Mouse (Mus musculus): ENCODE data around the gene Tcta.

Gene Tcta

DNA sequence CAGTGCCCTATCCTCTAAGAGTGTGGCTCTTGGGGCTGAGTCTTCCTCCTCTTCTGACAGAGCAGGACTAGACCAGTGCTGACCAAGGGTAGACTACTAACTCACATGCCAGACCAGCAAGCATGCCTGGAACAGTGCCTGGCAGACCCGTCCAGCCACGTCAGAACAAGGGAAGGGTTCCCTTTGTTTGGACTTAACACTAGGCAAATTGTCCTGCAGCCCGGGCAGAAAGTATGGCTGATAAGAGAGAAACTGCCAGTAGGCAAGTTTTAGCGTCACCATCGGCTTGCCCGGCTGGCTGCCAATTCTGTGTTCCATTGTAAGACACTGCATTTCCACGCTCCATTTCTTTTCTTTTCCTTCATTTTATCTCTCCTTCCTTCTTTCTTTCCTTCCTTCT lies 38.3 kb downstream of the Tcta start:
- peak; percentile 51 for DNase-seq

DNA sequence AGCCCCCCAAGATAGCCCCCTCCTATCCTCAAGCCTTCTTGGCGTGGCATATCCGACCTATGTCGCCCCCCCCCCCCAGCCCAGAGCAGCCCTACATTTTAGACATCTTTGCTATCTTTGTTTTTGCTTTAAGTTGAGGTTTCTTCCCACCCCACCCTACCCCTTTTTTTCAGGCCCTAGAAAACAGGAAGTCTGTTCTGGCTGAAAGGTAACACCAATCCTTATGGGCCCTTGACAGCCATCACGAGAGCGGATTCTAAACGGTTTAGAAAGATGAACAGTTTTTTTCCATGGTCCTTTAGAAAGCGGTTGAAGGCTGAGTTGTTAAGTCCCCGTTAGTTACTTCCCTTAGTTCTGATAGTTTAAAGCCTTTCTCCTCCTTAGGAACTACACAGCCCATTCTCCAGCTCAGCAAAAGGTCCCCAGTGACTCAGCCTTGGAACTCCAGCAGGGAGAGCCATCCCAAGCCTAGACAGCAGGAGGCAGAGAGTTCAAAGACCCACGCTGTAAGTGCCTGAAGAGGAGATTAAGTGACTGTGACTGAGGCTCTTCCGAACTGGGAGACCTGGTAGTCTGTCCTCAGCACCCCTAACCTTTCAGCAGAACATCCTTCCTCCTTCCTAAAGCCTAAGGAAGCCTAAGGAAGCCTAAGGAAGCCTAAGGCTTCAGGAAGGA lies 39.6 kb downstream of the Tcta start:
- no peak for DNase-seq

DNA sequence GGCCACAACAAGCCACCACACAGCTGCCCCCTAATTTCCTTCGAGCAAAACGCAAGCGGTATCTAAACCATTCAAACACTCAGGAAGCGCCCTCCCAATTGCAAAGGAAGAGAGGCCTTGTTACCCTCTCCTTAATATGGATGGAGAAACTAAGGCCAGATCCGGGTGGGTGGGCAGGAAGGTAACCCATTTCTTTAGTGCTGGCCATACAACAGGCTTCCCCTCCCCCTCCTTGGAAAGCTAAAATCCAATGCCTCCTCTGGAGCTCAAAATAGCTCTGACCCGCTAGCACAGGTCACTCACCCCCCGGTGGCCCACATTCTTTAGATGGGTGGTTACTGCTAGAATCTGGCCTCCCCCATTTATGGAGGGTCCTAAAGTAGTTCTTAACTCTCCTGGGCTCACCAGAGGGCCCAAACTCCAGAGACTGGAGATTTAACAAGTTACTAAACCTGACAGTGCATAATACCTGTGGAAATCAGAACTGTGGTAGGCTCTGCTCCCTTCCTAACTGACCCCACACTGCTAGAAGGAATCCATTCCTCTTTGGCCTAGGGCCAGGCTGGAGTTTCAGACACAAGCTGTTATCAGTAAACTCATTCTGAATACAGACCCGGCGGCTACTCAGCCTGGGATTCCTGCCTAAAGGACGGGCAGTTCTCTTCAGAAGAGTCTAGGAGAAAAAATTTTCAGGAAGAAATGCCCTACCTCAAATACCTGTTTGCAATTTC lies 41.6 kb downstream of the Tcta start:
- DNase-seq = peak; percentile 69

DNA sequence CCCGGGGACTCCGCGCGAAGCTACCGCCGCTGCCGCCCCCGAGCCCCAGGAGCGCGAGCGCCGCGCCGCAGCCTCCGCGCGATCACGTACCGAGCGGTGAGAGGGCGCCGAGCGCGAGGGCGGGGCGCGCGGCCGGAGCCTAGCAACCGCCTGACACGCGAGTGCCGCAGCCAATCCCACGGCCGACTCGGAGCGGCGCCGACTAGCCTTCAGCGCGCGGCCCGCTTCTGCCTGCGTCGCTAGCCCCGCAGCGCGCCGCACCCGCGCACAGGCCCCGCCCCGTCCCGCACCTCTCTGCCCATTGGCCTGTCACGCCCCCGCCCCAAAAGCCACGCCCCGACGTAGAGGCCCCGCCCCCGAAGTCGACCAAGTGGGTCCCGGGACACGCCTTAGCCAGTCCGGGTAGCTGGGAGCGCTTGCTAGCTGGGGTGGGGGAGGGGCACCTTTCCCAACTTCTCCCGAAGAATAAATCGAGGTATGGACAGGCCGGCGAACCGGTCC lies 42.2 kb downstream of the Tcta start, which contains the start of gene Dag1:
Gene Dag1 (minus strand): TSS at position 269 of the 501 bp plus-strand sequence.
- DNase-seq = peak; percentile 100

DNA sequence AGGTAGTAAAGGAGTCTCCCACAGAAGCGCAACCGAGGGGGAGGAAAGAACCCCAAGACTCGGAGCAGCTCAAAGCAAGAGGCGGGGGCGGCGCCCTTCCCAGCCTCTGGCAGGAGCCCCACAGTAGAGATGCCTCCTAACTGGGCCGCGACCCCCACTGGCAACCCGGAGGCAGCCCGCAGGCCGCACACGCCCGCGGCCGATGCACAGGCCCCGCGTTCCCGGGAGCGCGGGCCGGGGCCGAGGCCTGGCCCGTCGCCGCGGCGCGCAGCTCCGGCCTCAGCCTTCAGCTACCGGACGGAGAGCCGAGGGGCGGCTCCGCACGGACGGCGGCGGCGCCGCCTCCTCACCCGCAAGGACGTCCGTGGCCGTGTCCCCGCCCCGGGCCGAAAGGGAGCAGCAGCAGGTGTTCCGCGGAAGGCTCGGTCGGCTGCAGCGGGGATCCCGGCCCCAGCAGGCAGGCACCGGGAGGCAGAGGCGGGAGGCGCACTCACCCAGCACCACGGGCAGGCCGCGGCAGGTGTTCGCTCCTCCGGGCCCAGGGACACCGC lies 42.8 kb downstream of the Tcta start:
- peak; percentile 65 for DNase-seq

DNA sequence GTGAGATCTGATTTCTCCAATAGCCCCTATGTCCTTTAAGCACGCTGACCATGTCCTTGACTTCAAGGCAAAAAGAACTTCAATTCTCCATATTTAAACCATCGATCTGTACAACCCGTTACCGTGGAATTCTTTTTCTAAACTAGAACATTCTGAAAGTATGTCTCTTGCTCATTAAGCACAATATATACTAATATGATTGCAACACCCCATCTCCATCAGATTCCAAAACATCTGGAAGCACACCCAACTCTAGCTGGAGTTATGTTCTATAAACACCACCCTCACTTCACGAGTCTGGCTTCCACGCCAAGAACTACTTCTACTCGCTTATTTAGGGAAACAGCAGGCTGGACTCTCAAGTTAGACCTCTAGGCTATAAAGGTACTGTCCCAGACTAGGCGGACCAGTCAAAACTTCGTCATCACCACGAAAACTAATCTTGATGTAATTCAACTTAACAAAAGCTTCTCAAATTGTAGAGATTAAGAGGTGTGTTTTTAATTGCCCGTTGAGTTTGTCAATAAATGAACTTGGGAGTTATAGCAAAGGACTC lies 43.4 kb downstream of the Tcta start:
- peak; percentile 71 for DNase-seq

DNA sequence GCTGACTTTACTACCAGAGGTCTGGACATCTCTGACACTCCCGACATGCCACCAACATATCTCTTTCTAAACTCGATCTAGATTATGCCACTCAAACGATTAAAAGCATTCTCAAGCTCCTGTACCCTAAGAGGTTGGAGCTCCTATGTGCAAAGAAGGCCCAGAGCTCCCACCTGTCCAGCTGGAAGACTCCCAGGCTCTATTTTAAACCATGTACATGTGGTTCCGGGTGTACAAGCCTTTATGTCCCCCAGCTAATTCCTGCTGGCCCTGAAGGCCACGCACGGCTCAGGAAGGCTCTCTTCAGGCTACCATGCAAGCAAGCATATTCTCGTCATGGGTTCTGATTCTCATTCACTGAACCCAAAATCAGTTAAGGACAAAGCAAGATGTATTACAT lies 44.1 kb downstream of the Tcta start:
- DNase-seq = no peak

DNA sequence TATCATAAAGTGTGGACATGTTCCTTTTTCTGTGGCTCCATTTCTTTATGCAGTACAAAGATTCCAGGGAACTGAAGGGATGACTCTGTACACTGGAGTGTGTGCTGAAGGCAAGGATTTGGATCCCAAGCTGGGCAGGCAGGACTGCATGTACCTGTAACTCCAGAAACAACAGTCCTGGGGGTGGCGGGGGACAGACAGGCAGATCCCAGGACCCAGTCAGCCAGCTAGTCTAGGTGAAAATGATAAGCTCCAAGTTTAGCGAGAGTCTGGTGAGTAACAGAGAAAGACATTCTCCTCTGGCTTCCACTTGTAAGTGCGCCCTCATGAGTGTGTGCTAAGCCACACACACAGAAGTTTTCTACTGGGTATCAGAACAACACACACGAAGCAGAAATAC lies 45.4 kb downstream of the Tcta start:
- DNase-seq = no peak

All from lung, postnatal 36 days (tissue).